Mouse (Mus musculus) forebrain, embryonic 15.5 days (tissue): ENCODE measurements at regions not wholly inside any gene's neighbourhood (a gene's known extent, or its start where the extent isn't known, plus 50 kb on each side); places are given as distances from the start of the nearest gene placed in this dataset.
"Not testable (repeated sequence)": the region's sequence is repeated elsewhere in the genome, so short reads cannot be mapped to it uniquely, and the experiment has no call there.

ENCODE experiments used
- ATAC-seq: fragments of 200-750 bp; cut with Nextera tagmentation; replicated peaks from 2 replicates; pipeline ENCODE4 v1.8.0; 2017; ENCODE audit warnings: mild to moderate bottlenecking, moderate TSS enrichment, moderate library complexity
- H3K27ac ChIP-seq: fragments of 300-500 bp; sonication (generic); replicated peaks from 2 replicates; pipeline ENCODE4 v1.5.1; 2015; ENCODE audit warnings: mild to moderate bottlenecking, inconsistent platforms
- H3K27me3 ChIP-seq: fragments of 300-500 bp; sonication (generic); 2 replicates; pipeline ENCODE4 v1.6.1; 2015; ENCODE audit warnings: inconsistent platforms
- H3K36me3 ChIP-seq: fragments of 300-500 bp; sonication (generic); 2 replicates; pipeline ENCODE4 v1.6.1; 2015; ENCODE audit warnings: mild to moderate bottlenecking, inconsistent platforms
- H3K4me1 ChIP-seq: fragments of 300-500 bp; sonication (generic); 2 replicates; pipeline ENCODE4 v1.6.1; 2015; ENCODE audit warnings: inconsistent platforms
- H3K4me2 ChIP-seq: fragments of 300-500 bp; sonication (generic); replicated peaks from 2 replicates; pipeline ENCODE4 v1.6.1; 2015; ENCODE audit warnings: mild to moderate bottlenecking, inconsistent platforms
- H3K4me3 ChIP-seq: fragments of 300-500 bp; sonication (generic); 2 replicates; pipeline ENCODE4 v1.5.1; 2015; ENCODE audit warnings: mild to moderate bottlenecking, inconsistent platforms
- H3K9ac ChIP-seq: fragments of 300-500 bp; sonication (generic); replicated peaks from 2 replicates; pipeline ENCODE4 v1.6.1; 2015; ENCODE audit warnings: mild to moderate bottlenecking, inconsistent platforms
- H3K9me3 ChIP-seq: fragments of 300-500 bp; sonication (generic); 2 replicates; pipeline ENCODE4 v1.6.1; 2016; ENCODE audit warnings: inconsistent platforms
- whole genome bisulfite sequencing: fragments of 180-500 bp; shearing (Covaris S2); methylation state at CpG from one replicate; pipeline ENCODE4 v1.1.7; 2015; ENCODE audit warnings: mixed read lengths; 5-methylcytosine and 5-hydroxymethylcytosine counted together

GRCm38 (mm10) chr10:37788049-37788448 lies 649.3 kb upstream of the Marcks start:
- WGBS, result 86% methylated on average over 5 of the region's 5 CpGs
- ATAC-seq, result no peak

GRCm38 (mm10) chr10:37779383-37780302 lies 640.9 kb upstream of the Marcks start:
- Histone ChIP-seq H3K4me3 (no peak overlapping the region), H3K9ac (no peak overlapping the region), H3K4me2 (no peak overlapping the region), H3K27me3 (no peaks in the 10 kb centered on the region), H3K27ac (no peak overlapping the region), H3K36me3 (no peaks in the 10 kb centered on the region), H3K4me1 (0 out of 2 replicates have a peak, but pooled peaks cover 2% of the 10 kb centered on the region), H3K9me3 (no peaks in the 10 kb centered on the region)
- WGBS, result 71% methylated on average over 2 of the region's 2 CpGs
- ATAC-seq, result peak; percentile 70

More at GRCm38 (mm10) chr10:37788049-37788448, 649.3 kb upstream of the Marcks start:
- H3K9me3 ChIP-seq, result no peaks in the 10 kb centered on the region
- H3K27me3 ChIP-seq, result no peaks in the 10 kb centered on the region
- no peaks in the 10 kb centered on the region for H3K36me3 ChIP-seq
- no peak overlapping the region for H3K27ac ChIP-seq
- no peak overlapping the region for H3K4me2 ChIP-seq
- no peaks in the 10 kb centered on the region for H3K4me1 ChIP-seq
- no peak overlapping the region for H3K4me3 ChIP-seq
- no peak overlapping the region for H3K9ac ChIP-seq

- no peak overlapping the region for H3K9ac ChIP-seq
- H3K36me3 ChIP-seq, result no peaks in the 10 kb centered on the region
- no peak overlapping the region for H3K4me2 ChIP-seq
- H3K9me3 ChIP-seq, result no peaks in the 10 kb centered on the region
- H3K4me3 ChIP-seq, result no peak overlapping the region
- no peak for ATAC-seq
- H3K27me3 ChIP-seq, result no peaks in the 10 kb centered on the region
- H3K4me1 ChIP-seq, result no peaks in the 10 kb centered on the region
- 87% methylated on average over 5 of the region's 5 CpGs for WGBS
- no peak overlapping the region for H3K27ac ChIP-seq
These were observed 622.0 kb upstream of the Marcks start for GRCm38 (mm10) chr10:37760542-37761367.

GRCm38 (mm10) chr10:37741581-37741980 lies 602.9 kb upstream of the Marcks start:
- H3K27ac ChIP-seq, result no peak overlapping the region
- H3K9me3 ChIP-seq, result no peaks in the 10 kb centered on the region
- WGBS, result 59% methylated on average over 2 of the region's 2 CpGs
- H3K4me2 ChIP-seq, result no peak overlapping the region
- H3K4me1 ChIP-seq, result no peaks in the 10 kb centered on the region
- ATAC-seq, result no peak
- no peaks in the 10 kb centered on the region for H3K36me3 ChIP-seq
- no peaks in the 10 kb centered on the region for H3K27me3 ChIP-seq
- H3K4me3 ChIP-seq, result no peak overlapping the region
- H3K9ac ChIP-seq, result no peak overlapping the region

- 91% methylated on average over 2 of the region's 2 CpGs for WGBS
- Histone ChIP-seq H3K36me3 (no peaks in the 10 kb centered on the region), H3K4me1 (no peaks in the 10 kb centered on the region), H3K27me3 (no peaks in the 10 kb centered on the region), H3K9ac (no peak overlapping the region), H3K4me2 (no peak overlapping the region), H3K4me3 (no peak overlapping the region), H3K27ac (no peak overlapping the region), H3K9me3 (no peaks in the 10 kb centered on the region)
- no peak for ATAC-seq
These were observed 600.3 kb upstream of the Marcks start for GRCm38 (mm10) chr10:37739024-37739423.

GRCm38 (mm10) chr10:37725609-37726008 lies 586.9 kb upstream of the Marcks start:
- H3K9me3 ChIP-seq, result no peaks in the 10 kb centered on the region
- no peak for ATAC-seq
- no peak overlapping the region for H3K9ac ChIP-seq
- 81% methylated on average over 4 of the region's 4 CpGs for WGBS
- no peak overlapping the region for H3K27ac ChIP-seq
- no peak overlapping the region for H3K4me3 ChIP-seq
- H3K4me1 ChIP-seq, result no peaks in the 10 kb centered on the region
- H3K27me3 ChIP-seq, result no peaks in the 10 kb centered on the region
- no peaks in the 10 kb centered on the region for H3K36me3 ChIP-seq
- H3K4me2 ChIP-seq, result no peak overlapping the region

- not testable (repeated sequence) for H3K4me1 ChIP-seq, H3K9me3 ChIP-seq, H3K27ac ChIP-seq, ATAC-seq, H3K4me3 ChIP-seq, H3K36me3 ChIP-seq, H3K9ac ChIP-seq, H3K27me3 ChIP-seq, H3K4me2 ChIP-seq
- 77% methylated on average over 7 of the region's 7 CpGs for WGBS
These were observed 586.3 kb upstream of the Marcks start for GRCm38 (mm10) chr10:37724994-37725393.

- no peaks in the 10 kb centered on the region for H3K9me3 ChIP-seq
- no peak overlapping the region for H3K9ac ChIP-seq
- H3K4me1 ChIP-seq, result no peaks in the 10 kb centered on the region
- H3K27ac ChIP-seq, result no peak overlapping the region
- H3K27me3 ChIP-seq, result no peaks in the 10 kb centered on the region
- 97% methylated on average over 2 of the region's 2 CpGs for WGBS
- no peak overlapping the region for H3K4me3 ChIP-seq
- no peaks in the 10 kb centered on the region for H3K36me3 ChIP-seq
- no peak overlapping the region for H3K4me2 ChIP-seq
- no peak for ATAC-seq
These were observed 582.0 kb upstream of the Marcks start for GRCm38 (mm10) chr10:37720748-37721147.

GRCm38 (mm10) chr10:37716946-37717345 lies 578.2 kb upstream of the Marcks start:
- no peak overlapping the region for H3K4me3 ChIP-seq
- H3K4me1 ChIP-seq, result no peaks in the 10 kb centered on the region
- H3K9me3 ChIP-seq, result no peaks in the 10 kb centered on the region
- ATAC-seq, result no peak
- no peaks in the 10 kb centered on the region for H3K27me3 ChIP-seq
- H3K27ac ChIP-seq, result no peak overlapping the region
- no peak overlapping the region for H3K9ac ChIP-seq
- H3K36me3 ChIP-seq, result no peaks in the 10 kb centered on the region
- no peak overlapping the region for H3K4me2 ChIP-seq

- Histone ChIP-seq H3K9ac (no peak overlapping the region), H3K27me3 (no peaks in the 10 kb centered on the region)
- no peak for ATAC-seq
These were observed 572.7 kb upstream of the Marcks start for GRCm38 (mm10) chr10:37711459-37711858.

GRCm38 (mm10) chr10:37694041-37694690 lies 555.4 kb upstream of the Marcks start:
- peak; percentile 88 for ATAC-seq
- H3K4me1 ChIP-seq, result peaks cover 14% of the 10 kb centered on the region
- H3K4me3 ChIP-seq, result no peak overlapping the region
- WGBS, result 33% methylated on average over 7 of the region's 7 CpGs
- H3K9ac ChIP-seq, result no peak overlapping the region
- H3K4me2 ChIP-seq, result no peak overlapping the region
- no peak overlapping the region for H3K27ac ChIP-seq
- no peaks in the 10 kb centered on the region for H3K27me3 ChIP-seq
- no peaks in the 10 kb centered on the region for H3K9me3 ChIP-seq
- H3K36me3 ChIP-seq, result no peaks in the 10 kb centered on the region

More at GRCm38 (mm10) chr10:37711459-37711858, 572.7 kb upstream of the Marcks start:
- Histone ChIP-seq H3K4me2 (no peak overlapping the region), H3K27ac (no peak overlapping the region), H3K4me1 (no peaks in the 10 kb centered on the region), H3K9me3 (no peaks in the 10 kb centered on the region), H3K4me3 (no peak overlapping the region), H3K36me3 (no peaks in the 10 kb centered on the region)

- H3K9ac ChIP-seq, result no peak overlapping the region
- peaks cover 14% of the 10 kb centered on the region for H3K4me1 ChIP-seq
- no peak overlapping the region for H3K27ac ChIP-seq
- H3K9me3 ChIP-seq, result no peaks in the 10 kb centered on the region
- H3K27me3 ChIP-seq, result no peaks in the 10 kb centered on the region
- no peak overlapping the region for H3K4me2 ChIP-seq
- no peak for ATAC-seq
- no peak overlapping the region for H3K4me3 ChIP-seq
- H3K36me3 ChIP-seq, result no peaks in the 10 kb centered on the region
These were observed 554.1 kb upstream of the Marcks start for GRCm38 (mm10) chr10:37692851-37693250.
